Mouse (Mus musculus): ENCODE data around the gene Gtsf2. TPM values are rescaled to one million over a fixed set of nuclear protein-coding genes. Genes with fewer than 3 reads are reported as not detected.
"Not testable (repeated sequence)": the region's sequence is repeated elsewhere in the genome, so short reads cannot be mapped to it uniquely, and the experiment has no call there.

Gene Gtsf2
- polyA plus RNA-seq, 1 experiment from 2014 or later: not detected

GRCm38 (mm10) chr15:103445966-103446365 lies 2.3 kb downstream of the Gtsf2 start:
- not testable (repeated sequence) for H3K27ac ChIP-seq (replicated peaks; ENCODE audit: low read depth, low read length); H3K4me1 ChIP-seq (ENCODE audit: control insufficient read depth, insufficient read depth, low read length); H3K4me3 ChIP-seq (ENCODE audit: low read depth, low read length); H3K9ac ChIP-seq (ENCODE audit: low read depth, low read length); H3K36me3 ChIP-seq (ENCODE audit: control insufficient read depth, insufficient read depth, low read length); DNase-seq (ENCODE audit: low spot score); H3K27me3 ChIP-seq (replicated peaks; ENCODE audit: control insufficient read depth, insufficient read depth, low read length); H3K9me3 ChIP-seq (ENCODE audit: control insufficient read depth, low read length); ATAC-seq (ENCODE audit: low read depth); H3K4me2 ChIP-seq (ENCODE audit: low read depth, low read length)
- 84% methylated on average over 3 of the region's 4 CpGs for WGBS

DNA sequence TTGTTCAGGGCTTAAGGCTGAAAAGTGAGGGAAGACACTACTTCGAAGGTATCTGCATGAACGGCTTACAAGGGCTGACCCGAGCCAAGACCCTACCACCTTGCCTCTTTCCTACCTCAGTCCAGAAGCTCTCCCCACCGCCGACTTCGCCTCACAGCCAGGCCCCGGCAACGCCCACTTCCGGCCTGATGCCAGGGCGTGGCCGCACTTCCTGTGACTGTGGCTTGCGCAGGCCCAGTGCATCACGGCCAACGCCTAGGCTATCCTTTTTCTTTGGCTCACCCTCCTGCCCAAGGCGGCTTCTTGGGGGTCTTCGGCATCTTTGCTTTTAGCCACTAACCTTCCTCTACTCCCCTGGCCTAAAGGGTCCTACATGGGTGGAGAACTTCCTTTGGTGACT lies 18.0 kb downstream of the Gtsf2 start, which contains the start of gene Gtsf1:
TSS of gene Gtsf1 (minus strand) at position 230 of the 400 bp plus-strand sequence.
- no peak within 1 kb of the TSS for H3K4me3 ChIP-seq (ENCODE audit: low read depth, low read length)
- ATAC-seq (ENCODE audit: low read depth) (no peak), DNase-seq (ENCODE audit: low spot score) (no peak)
- no peak within 1 kb of the TSS for H3K4me2 ChIP-seq (ENCODE audit: low read depth, low read length)
- H3K27ac ChIP-seq (replicated peaks; ENCODE audit: low read depth, low read length): no peak within 1 kb of the TSS
- H3K27me3 ChIP-seq (replicated peaks; ENCODE audit: control insufficient read depth, insufficient read depth, low read length): no peaks in the 10 kb centered on the region
- no peak within 1 kb of the TSS for H3K9ac ChIP-seq (ENCODE audit: low read depth, low read length)
- no peaks in the 10 kb centered on the region for H3K4me1 ChIP-seq (ENCODE audit: control insufficient read depth, insufficient read depth, low read length)
- WGBS: 86% methylated on average over 16 of the region's 16 CpGs
- H3K9me3 ChIP-seq (ENCODE audit: control insufficient read depth, low read length): no peaks in the 10 kb centered on the region
- H3K36me3 ChIP-seq (ENCODE audit: control insufficient read depth, insufficient read depth, low read length): no peaks in the 10 kb centered on the region

- WGBS: 32% methylated on average over 2 of the region's 2 CpGs
Measured at GRCm38 (mm10) chr15:103427017-103427416, 21.3 kb downstream of the Gtsf2 start.

DNA sequence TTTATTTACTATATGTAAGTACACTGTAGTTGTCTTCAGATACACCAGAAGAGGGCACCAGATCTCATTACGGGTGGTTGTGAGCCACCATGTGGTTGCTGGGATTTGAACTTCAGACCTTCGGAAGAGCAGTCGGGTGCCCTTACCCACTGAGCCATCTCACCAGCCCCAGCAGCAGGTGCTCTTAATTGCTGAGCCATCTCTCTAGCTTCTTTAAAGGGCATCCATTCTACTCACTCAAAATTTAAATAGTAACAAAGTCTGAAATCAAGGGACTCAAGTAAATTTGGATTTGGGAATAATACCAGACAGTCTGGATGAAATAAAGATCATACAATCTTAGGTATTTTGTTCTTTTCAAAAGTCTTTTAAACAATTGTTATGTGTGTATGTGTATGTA lies 42.7 kb downstream of the Gtsf2 start:
- 97% methylated on average over 2 of the region's 3 CpGs for WGBS

More at GRCm38 (mm10) chr15:103427017-103427416, 21.3 kb downstream of the Gtsf2 start:
- Histone ChIP-seq H3K27me3 (replicated peaks; ENCODE audit: control insufficient read depth, insufficient read depth, low read length) (no peaks in the 10 kb centered on the region), H3K4me1 (ENCODE audit: control insufficient read depth, insufficient read depth, low read length) (no peaks in the 10 kb centered on the region), H3K27ac (replicated peaks; ENCODE audit: low read depth, low read length) (no peak overlapping the region), H3K4me2 (ENCODE audit: low read depth, low read length) (no peak overlapping the region), H3K4me3 (ENCODE audit: low read depth, low read length) (no peak overlapping the region), H3K36me3 (ENCODE audit: control insufficient read depth, insufficient read depth, low read length) (no peaks in the 10 kb centered on the region), H3K9me3 (ENCODE audit: control insufficient read depth, low read length) (no peaks in the 10 kb centered on the region), H3K9ac (ENCODE audit: low read depth, low read length) (no peak overlapping the region)
- DNase-seq (ENCODE audit: low spot score): no peak
- no peak for ATAC-seq (ENCODE audit: low read depth)

GRCm38 (mm10) chr15:103401361-103401760 lies 46.9 kb downstream of the Gtsf2 start:
- ATAC-seq (ENCODE audit: low read depth) (no peak), DNase-seq (ENCODE audit: low spot score) (no peak)
- Histone ChIP-seq H3K36me3 (ENCODE audit: control insufficient read depth, insufficient read depth, low read length) (no peaks in the 10 kb centered on the region), H3K27ac (replicated peaks; ENCODE audit: low read depth, low read length) (no peak overlapping the region), H3K4me1 (ENCODE audit: control insufficient read depth, insufficient read depth, low read length) (no peaks in the 10 kb centered on the region), H3K4me2 (ENCODE audit: low read depth, low read length) (no peak overlapping the region), H3K9ac (ENCODE audit: low read depth, low read length) (no peak overlapping the region), H3K4me3 (ENCODE audit: low read depth, low read length) (no peak overlapping the region), H3K9me3 (ENCODE audit: control insufficient read depth, low read length) (no peaks in the 10 kb centered on the region), H3K27me3 (replicated peaks; ENCODE audit: control insufficient read depth, insufficient read depth, low read length) (no peaks in the 10 kb centered on the region)
- 93% methylated on average over 5 of the region's 5 CpGs for WGBS

More for the DNA sequence above, 42.7 kb downstream of the Gtsf2 start:
- H3K27ac ChIP-seq (replicated peaks; ENCODE audit: low read depth, low read length); ATAC-seq (ENCODE audit: low read depth); DNase-seq (ENCODE audit: low spot score); H3K9ac ChIP-seq (ENCODE audit: low read depth, low read length); H3K27me3 ChIP-seq (replicated peaks; ENCODE audit: control insufficient read depth, insufficient read depth, low read length); H3K9me3 ChIP-seq (ENCODE audit: control insufficient read depth, low read length); H3K4me2 ChIP-seq (ENCODE audit: low read depth, low read length); H3K4me1 ChIP-seq (ENCODE audit: control insufficient read depth, insufficient read depth, low read length); H3K4me3 ChIP-seq (ENCODE audit: low read depth, low read length); H3K36me3 ChIP-seq (ENCODE audit: control insufficient read depth, insufficient read depth, low read length): not testable (repeated sequence)

DNA sequence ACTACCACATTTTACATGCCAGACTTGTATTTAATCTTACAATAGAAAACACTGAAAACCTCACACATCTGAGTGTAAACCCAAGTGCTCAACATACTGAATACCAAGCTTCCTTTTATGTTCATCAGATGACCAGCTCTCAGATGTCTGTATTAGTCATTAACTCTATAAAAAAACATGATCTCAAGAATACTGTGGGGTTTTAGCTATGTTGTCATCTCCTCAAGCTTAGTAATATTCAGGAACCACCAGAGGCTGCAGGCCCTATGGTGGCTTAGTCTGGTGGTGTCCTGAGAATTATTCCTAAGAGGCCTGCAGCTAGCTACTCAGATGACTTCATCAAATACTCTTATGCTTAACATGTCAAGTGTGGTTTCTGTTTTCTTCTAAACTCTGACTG lies 54.7 kb downstream of the Gtsf2 start:
- no peak overlapping the region for H3K4me3 ChIP-seq (ENCODE audit: low read depth, low read length)
- DNase-seq (ENCODE audit: low spot score) (no peak), ATAC-seq (ENCODE audit: low read depth) (no peak)
- no peak overlapping the region for H3K9ac ChIP-seq (ENCODE audit: low read depth, low read length)
- no peaks in the 10 kb centered on the region for H3K36me3 ChIP-seq (ENCODE audit: control insufficient read depth, insufficient read depth, low read length)
- H3K9me3 ChIP-seq (ENCODE audit: control insufficient read depth, low read length): no peaks in the 10 kb centered on the region
- H3K4me1 ChIP-seq (ENCODE audit: control insufficient read depth, insufficient read depth, low read length): no peaks in the 10 kb centered on the region
- no peaks in the 10 kb centered on the region for H3K27me3 ChIP-seq (replicated peaks; ENCODE audit: control insufficient read depth, insufficient read depth, low read length)
- no peak overlapping the region for H3K4me2 ChIP-seq (ENCODE audit: low read depth, low read length)
- no peak overlapping the region for H3K27ac ChIP-seq (replicated peaks; ENCODE audit: low read depth, low read length)

Other genes starting within 250 kb of the Gtsf2 start
- 112 and 126 TPM in 2 replicates for gene Cbx5, start 208.7 kb downstream of the Gtsf2 start, polyA plus RNA-seq (2014; fragmentation: Nextera tagmentation; extraction: Ambion mirVana)
- 573 and 661 TPM in 2 replicates for gene Hnrnpa1, start 208.0 kb downstream of the Gtsf2 start, polyA plus RNA-seq (2014; fragmentation: Nextera tagmentation; extraction: Ambion mirVana)
- 2.1 and 2.5 TPM in 2 replicates for gene Nfe2, start 190.1 kb downstream of the Gtsf2 start, polyA plus RNA-seq (2014; fragmentation: Nextera tagmentation; extraction: Ambion mirVana)
- gene Copz1, start 175.8 kb downstream of the Gtsf2 start, polyA plus RNA-seq (2014; fragmentation: Nextera tagmentation; extraction: Ambion mirVana): 274 and 289 TPM in 2 replicates
- 0.13 and 0.47 TPM in 2 replicates for gene Gpr84, start 137.9 kb downstream of the Gtsf2 start, polyA plus RNA-seq (2014; fragmentation: Nextera tagmentation; extraction: Ambion mirVana)
- gene Zfp385a, start 108.4 kb downstream of the Gtsf2 start, polyA plus RNA-seq (2014; fragmentation: Nextera tagmentation; extraction: Ambion mirVana): 18.4 and 19.0 TPM in 2 replicates
- gene Itga5, start 81.7 kb downstream of the Gtsf2 start, polyA plus RNA-seq (2014; fragmentation: Nextera tagmentation; extraction: Ambion mirVana): 63.4 TPM in 2 replicates
- not detected in 2 replicates for gene Gtsf1, start 18.0 kb downstream of the Gtsf2 start, polyA plus RNA-seq (2014; fragmentation: Nextera tagmentation; extraction: Ambion mirVana)
- gene Nckap1l, start 5.3 kb upstream of the Gtsf2 start, polyA plus RNA-seq (2014; fragmentation: Nextera tagmentation; extraction: Ambion mirVana): 4.6 and 5.0 TPM in 2 replicates
- 6.1 and 7.2 TPM in 2 replicates for gene Pde1b, start 54.6 kb upstream of the Gtsf2 start, polyA plus RNA-seq (2014; fragmentation: Nextera tagmentation; extraction: Ambion mirVana)
- gene Ppp1r1a, start 89.5 kb upstream of the Gtsf2 start, polyA plus RNA-seq (2014; fragmentation: Nextera tagmentation; extraction: Ambion mirVana): 16.7 and 18.1 TPM in 2 replicates
- not detected in 2 replicates for gene Glycam1, start 116.6 kb upstream of the Gtsf2 start, polyA plus RNA-seq (2014; fragmentation: Nextera tagmentation; extraction: Ambion mirVana)